Mouse (Mus musculus): ENCODE measurements at regions not wholly inside any gene's neighbourhood (a gene's known extent, or its start where the extent isn't known, plus 50 kb on each side); places are given as distances from the start of the nearest gene placed in this dataset.
A peak's percentile ranks its signal among the peaks of the same experiment; 100 is the strongest.

- WGBS, result 44% methylated on average over 5 of the region's 5 CpGs
- Histone ChIP-seq H3K4me3 (ENCODE audit: low read depth, low read length) (no peak overlapping the region), H3K27ac (ENCODE audit: low read depth, low read length) (no peak overlapping the region), H3K27me3 (replicated peaks; ENCODE audit: control insufficient read depth, insufficient read depth, low read length) (no peaks in the 10 kb centered on the region), H3K9me3 (ENCODE audit: control insufficient read depth) (no peaks in the 10 kb centered on the region), H3K9ac (ENCODE audit: low read depth, low read length) (no peak overlapping the region), H3K4me2 (replicated peaks; ENCODE audit: low read depth) (no peak overlapping the region), H3K4me1 (replicated peaks; ENCODE audit: control insufficient read depth, insufficient read depth, low read length) (no peaks in the 10 kb centered on the region), H3K36me3 (ENCODE audit: control insufficient read depth, insufficient read depth) (no peaks in the 10 kb centered on the region)
- TF ChIP-seq CTCF (IDR thresholded peaks at IDR 0.05; ENCODE audit: low read depth), result no peak
- peak; percentile 61 for ATAC-seq
Measured at GRCm38 (mm10) chr5:118867511-118867910, 307.0 kb downstream of the Med13l start.

GRCm38 (mm10) chr5:118869330-118869729 lies 308.9 kb downstream of the Med13l start:
- Histone ChIP-seq H3K9me3 (ENCODE audit: control insufficient read depth) (no peaks in the 10 kb centered on the region), H3K4me2 (replicated peaks; ENCODE audit: low read depth) (no peak overlapping the region), H3K9ac (ENCODE audit: low read depth, low read length) (no peak overlapping the region), H3K36me3 (ENCODE audit: control insufficient read depth, insufficient read depth) (no peaks in the 10 kb centered on the region), H3K4me3 (ENCODE audit: low read depth, low read length) (no peak overlapping the region), H3K4me1 (replicated peaks; ENCODE audit: control insufficient read depth, insufficient read depth, low read length) (no peaks in the 10 kb centered on the region), H3K27me3 (replicated peaks; ENCODE audit: control insufficient read depth, insufficient read depth, low read length) (no peaks in the 10 kb centered on the region), H3K27ac (ENCODE audit: low read depth, low read length) (no peak overlapping the region)
- ATAC-seq, result no peak
- WGBS, result 86% methylated on average over 9 of the region's 9 CpGs
- TF ChIP-seq CTCF (IDR thresholded peaks at IDR 0.05; ENCODE audit: low read depth), result no peak

- no peak for ATAC-seq
- WGBS, result 57% methylated on average over 7 of the region's 7 CpGs
- TF ChIP-seq CTCF (IDR thresholded peaks at IDR 0.05; ENCODE audit: low read depth), result no peak
Measured at GRCm38 (mm10) chr5:118873871-118874270, 313.4 kb downstream of the Med13l start.

GRCm38 (mm10) chr5:118875096-118875637 lies 314.7 kb downstream of the Med13l start:
- Histone ChIP-seq H3K9ac (ENCODE audit: low read depth, low read length) (no peak overlapping the region), H3K9me3 (ENCODE audit: control insufficient read depth) (no peaks in the 10 kb centered on the region), H3K4me2 (replicated peaks; ENCODE audit: low read depth) (no peak overlapping the region), H3K36me3 (ENCODE audit: control insufficient read depth, insufficient read depth) (no peaks in the 10 kb centered on the region), H3K4me1 (replicated peaks; ENCODE audit: control insufficient read depth, insufficient read depth, low read length) (no peaks in the 10 kb centered on the region), H3K27me3 (replicated peaks; ENCODE audit: control insufficient read depth, insufficient read depth, low read length) (peaks cover 15% of the 10 kb centered on the region), H3K4me3 (ENCODE audit: low read depth, low read length) (no peak overlapping the region), H3K27ac (ENCODE audit: low read depth, low read length) (no peak overlapping the region)
- TF ChIP-seq CTCF (IDR thresholded peaks at IDR 0.05; ENCODE audit: low read depth), result no peak
- WGBS, result 77% methylated on average over 10 of the region's 10 CpGs
- ATAC-seq, result no peak

More at GRCm38 (mm10) chr5:118873871-118874270, 313.4 kb downstream of the Med13l start:
- Histone ChIP-seq H3K27me3 (replicated peaks; ENCODE audit: control insufficient read depth, insufficient read depth, low read length) (peaks cover 14% of the 10 kb centered on the region), H3K4me2 (replicated peaks; ENCODE audit: low read depth) (no peak overlapping the region), H3K27ac (ENCODE audit: low read depth, low read length) (no peak overlapping the region), H3K4me1 (replicated peaks; ENCODE audit: control insufficient read depth, insufficient read depth, low read length) (no peaks in the 10 kb centered on the region), H3K9ac (ENCODE audit: low read depth, low read length) (no peak overlapping the region), H3K4me3 (ENCODE audit: low read depth, low read length) (no peak overlapping the region), H3K9me3 (ENCODE audit: control insufficient read depth) (no peaks in the 10 kb centered on the region), H3K36me3 (ENCODE audit: control insufficient read depth, insufficient read depth) (no peaks in the 10 kb centered on the region)

GRCm38 (mm10) chr5:118876586-118877312 lies 316.3 kb downstream of the Med13l start:
- no peaks in the 10 kb centered on the region for H3K36me3 ChIP-seq (ENCODE audit: control insufficient read depth, insufficient read depth)
- H3K4me3 ChIP-seq (ENCODE audit: low read depth, low read length), result peak overlapping the region; percentile 21
- no peak overlapping the region for H3K27ac ChIP-seq (ENCODE audit: low read depth, low read length)
- peak overlapping the region; percentile 60 for H3K4me2 ChIP-seq (replicated peaks; ENCODE audit: low read depth)
- H3K9me3 ChIP-seq (ENCODE audit: control insufficient read depth), result no peaks in the 10 kb centered on the region
- H3K9ac ChIP-seq (ENCODE audit: low read depth, low read length), result no peak overlapping the region
- peaks cover 15% of the 10 kb centered on the region for H3K27me3 ChIP-seq (replicated peaks; ENCODE audit: control insufficient read depth, insufficient read depth, low read length)
- H3K4me1 ChIP-seq (replicated peaks; ENCODE audit: control insufficient read depth, insufficient read depth, low read length), result no peaks in the 10 kb centered on the region
- WGBS, result 17% methylated on average over 18 of the region's 18 CpGs
- no peak for TF ChIP-seq CTCF (IDR thresholded peaks at IDR 0.05; ENCODE audit: low read depth)
- no peak for ATAC-seq

GRCm38 (mm10) chr5:118877313-118877669 lies 316.8 kb downstream of the Med13l start:
- Histone ChIP-seq H3K4me1 (replicated peaks; ENCODE audit: control insufficient read depth, insufficient read depth, low read length) (no peaks in the 10 kb centered on the region), H3K27ac (ENCODE audit: low read depth, low read length) (no peak overlapping the region), H3K4me3 (ENCODE audit: low read depth, low read length) (peak overlapping the region; percentile 21), H3K9me3 (ENCODE audit: control insufficient read depth) (no peaks in the 10 kb centered on the region), H3K36me3 (ENCODE audit: control insufficient read depth, insufficient read depth) (no peaks in the 10 kb centered on the region), H3K4me2 (replicated peaks; ENCODE audit: low read depth) (peak overlapping the region; percentile 60), H3K9ac (ENCODE audit: low read depth, low read length) (no peak overlapping the region), H3K27me3 (replicated peaks; ENCODE audit: control insufficient read depth, insufficient read depth, low read length) (peaks cover 15% of the 10 kb centered on the region)
- under 1% methylated on average over 12 of the region's 12 CpGs for WGBS
- TF ChIP-seq CTCF (IDR thresholded peaks at IDR 0.05; ENCODE audit: low read depth), result peak; percentile 83
- peak; percentile 48; the same call in 1 of the 2 replicates for ATAC-seq
